ENCODE assay signal across 8 mouse cellular contexts in the genomic region with DNA sequence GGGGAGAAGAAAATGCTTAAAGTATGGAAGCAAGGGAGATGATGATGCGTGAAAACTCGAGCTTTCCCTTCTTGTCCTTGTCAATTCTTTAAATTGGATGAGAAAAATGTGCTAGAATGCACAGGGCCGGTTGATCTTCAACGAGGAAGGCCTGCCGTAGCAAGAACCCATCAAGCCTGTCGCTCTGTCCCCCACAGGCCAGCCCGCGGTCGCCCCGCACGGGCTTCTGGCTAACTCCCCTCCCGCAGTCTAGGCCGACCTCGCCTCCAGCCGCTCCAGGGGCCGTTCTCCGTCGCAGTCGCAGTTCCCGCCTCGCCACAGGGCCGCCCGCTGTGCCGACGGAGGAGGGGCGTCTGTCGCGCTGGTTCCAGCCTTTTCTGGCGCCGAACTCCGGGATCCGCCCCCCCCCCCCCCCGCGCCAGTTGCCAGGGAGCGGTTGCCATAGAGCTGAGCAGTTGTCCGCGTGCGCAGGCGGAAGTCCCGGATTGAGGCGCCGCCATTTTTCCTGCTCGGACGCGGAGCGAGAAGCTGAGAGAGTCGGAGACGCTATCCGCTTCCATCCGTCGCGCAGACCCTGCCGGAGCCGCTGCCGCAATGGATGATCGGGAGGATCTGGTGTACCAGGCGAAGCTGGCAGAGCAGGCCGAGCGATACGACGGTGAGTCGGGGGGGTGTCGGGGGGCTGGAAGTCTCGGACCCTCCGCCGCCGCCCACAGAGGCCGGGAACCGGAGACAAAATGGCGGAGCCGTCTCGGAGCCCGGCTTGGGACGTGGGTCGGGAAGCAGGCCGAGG. TPM values are rescaled to one million over a fixed set of nuclear protein-coding genes. Genes with fewer than 3 reads are reported as not detected.
A peak's percentile ranks its signal among the peaks of the same experiment; 100 is the strongest.
DNase-seq lines count a peak whose midpoint lies in the region; ATAC-seq and TF ChIP-seq lines count a peak whose summit lies in the region.

A gene (plus strand): TSS at position 436 of the 793 bp plus-strand sequence.

- peaks cover 47% of the 10 kb centered on the region for H3K4me1 ChIP-seq in G1E (ENCODE audit: insufficient read depth, low read depth, low read length)
- H3K4me1 ChIP-seq in forebrain, postnatal 0 days (ENCODE audit: insufficient read depth): peaks cover 32% of the 10 kb centered on the region
- H3K4me1 ChIP-seq in lung, embryonic 15.5 days: peaks cover 41% of the 10 kb centered on the region

- H3K9ac ChIP-seq in forebrain, postnatal 0 days: peak within 1 kb of the TSS; percentile 99
- peak within 1 kb of the TSS; percentile 99 for H3K9ac ChIP-seq in lung, embryonic 15.5 days

- peak within 1 kb of the TSS; percentile 99 for H3K27ac ChIP-seq in forebrain, postnatal 0 days (ENCODE audit: low read depth, low read length)
- peak within 1 kb of the TSS; percentile 97 for H3K27ac ChIP-seq in lung, embryonic 15.5 days

- WGBS in forebrain, postnatal 0 days: under 1% methylated on average over 75 of the region's 76 CpGs
- WGBS in lung, embryonic 15.5 days: under 1% methylated on average over 58 of the region's 76 CpGs

- H3K36me3 ChIP-seq in G1E (replicated peaks): peaks cover 23% of the 10 kb centered on the region
- H3K36me3 ChIP-seq in forebrain, postnatal 0 days (ENCODE audit: insufficient read depth): no peaks in the 10 kb centered on the region
- H3K36me3 ChIP-seq in lung, embryonic 15.5 days: 0 out of 2 replicates have a peak, but pooled peaks cover under 1% of the 10 kb centered on the region

- H3K4me2 ChIP-seq in forebrain, postnatal 0 days (ENCODE audit: low read depth): peak within 1 kb of the TSS; percentile 73
- peak within 1 kb of the TSS; percentile 75 for H3K4me2 ChIP-seq in lung, embryonic 15.5 days

- DNase-seq in G1E (ENCODE audit: low spot score): peak; percentile 92
- peak; percentile 91 to 93 for DNase-seq in cerebellum, adult 18-20 months
- DNase-seq in forebrain, postnatal 0 days: peak; percentile 97
- peak; percentile 93 for DNase-seq in heart, postnatal 4 days
- DNase-seq in layer of hippocampus, adult 8-10 months (ENCODE audit: low spot score in 2 of 2): peak; percentile 88 to 90
- peak; percentile 87 for DNase-seq in ovary, adult 18-20 months (ENCODE audit: low spot score)
- peak; percentile 82 to 84 for DNase-seq in thymus, postnatal 10 days (ENCODE audit: low spot score in 2 of 2)

- ATAC-seq in G1E (ENCODE audit: extremely low read depth, insufficient number of reproducible peaks, low FRiP score, poor library complexity, severe bottlenecking): peak; percentile 70
- peak; percentile 96 for ATAC-seq in forebrain, postnatal 0 days
- ATAC-seq in lung, embryonic 15.5 days (ENCODE audit: borderline replicate concordance, extremely low read depth, low FRiP score, low TSS enrichment): peak; percentile 97

- H3K4me3 ChIP-seq in G1E (ENCODE audit: low read depth, low read length): peak within 1 kb of the TSS; percentile 91
- H3K4me3 ChIP-seq in forebrain, postnatal 0 days (ENCODE audit: low read depth, low read length): peak within 1 kb of the TSS; percentile 84
- H3K4me3 ChIP-seq in lung, embryonic 15.5 days: peak within 1 kb of the TSS; percentile 90

- TF ChIP-seq CTCF in G1E (IDR thresholded peaks at IDR 0.05; ENCODE audit: low read depth, low read length): no peak
- TF ChIP-seq CTCF in forebrain, postnatal 0 days (IDR thresholded peaks at IDR 0.05; ENCODE audit: low read depth): 0 out of 2 replicates have a peak, but pooled peaks have one; percentile 4

- 0 out of 2 replicates have a peak, but pooled peaks cover 2% of the 10 kb centered on the region for H3K27me3 ChIP-seq in G1E (ENCODE audit: insufficient read depth, low read length)
- no peaks in the 10 kb centered on the region for H3K27me3 ChIP-seq in forebrain, postnatal 0 days (ENCODE audit: insufficient read depth, low read length)
- no peaks in the 10 kb centered on the region for H3K27me3 ChIP-seq in lung, embryonic 15.5 days

- no peaks in the 10 kb centered on the region for H3K9me3 ChIP-seq in G1E (replicated peaks)
- no peaks in the 10 kb centered on the region for H3K9me3 ChIP-seq in forebrain, postnatal 0 days (ENCODE audit: low read length)
- no peaks in the 10 kb centered on the region for H3K9me3 ChIP-seq in lung, embryonic 15.5 days

RNA-seq across cellular contexts. Expression of the gene that starts here (rescaled TPM):
- 1,033 and 1,159 TPM in 2 replicates for total RNA-seq in G1E (2014; fragmentation: Nextera tagmentation)
- 118 and 219 TPM in 2 replicates for total RNA-seq in G1E (2017)
- 489 and 577 TPM in 2 replicates for polyA plus RNA-seq in G1E (2012)
- total RNA-seq in forebrain, postnatal 0 days (2014; rRNA removed): 309 and 330 TPM in 2 replicates
- 1,517 and 1,700 TPM in 2 replicates for polyA plus RNA-seq in forebrain, postnatal 0 days (2015; fragmentation: Nextera tagmentation; extraction: Ambion mirVana)
- 100 to 1,000 TPM; 826 to 885 TPM for total RNA-seq in heart, postnatal 4 days (2021)
- total RNA-seq in layer of hippocampus, adult 8-10 months (2022): 1,000 to 10,000 TPM; 1,071 to 1,270 (median 1,168) TPM
- polyA plus RNA-seq in lung, embryonic 15.5 days (2015; fragmentation: Nextera tagmentation; extraction: Ambion mirVana): 953 and 961 TPM in 2 replicates

Comparison
In these comparisons a context has a peak if more than half of its experiments do, and no peak if none do; other contexts are left out.
1. Peak in every context shown above with its lines: DNase-seq, ATAC-seq, H3K4me3 ChIP-seq and H3K27ac ChIP-seq.